Mouse (Mus musculus): Measurements from ENCODE around the gene Fgfrl1.

GRCm38 (mm10) chr5:108689091-108689490 is 3.1 kb upstream of the Fgfrl1 start:
- TF ChIP-seq CTCF (IDR thresholded peaks at IDR 0.05) (no peak), EP300 (IDR thresholded peaks at IDR 0.05) (no peak)

Data from lung, postnatal 0 days (tissue).